Mouse (Mus musculus): ENCODE results near the gene Ogn. TPM values are rescaled to one million over a fixed set of nuclear protein-coding genes. Genes with fewer than 3 reads are reported as not detected.

The Ogn gene
- total RNA-seq, 2 experiments from 2014 or later = 2.0 TPM; not detected in 1

- ATAC-seq (replicated peaks; ENCODE audit: low FRiP score, poor library complexity, severe bottlenecking) = no peak
These were observed 36.0 kb downstream of the Ogn start for GRCm38 (mm10) chr13:49643669-49644362.

GRCm38 (mm10) chr13:49644731-49645529 is 37.1 kb downstream of the Ogn start:
- ATAC-seq (replicated peaks; ENCODE audit: low FRiP score, poor library complexity, severe bottlenecking) = no peak

- ATAC-seq (replicated peaks; ENCODE audit: low FRiP score, poor library complexity, severe bottlenecking) = no peak
These were observed 38.2 kb downstream of the Ogn start for GRCm38 (mm10) chr13:49646019-49646418.

- no peak for ATAC-seq (replicated peaks; ENCODE audit: low FRiP score, poor library complexity, severe bottlenecking)
These were observed 43.3 kb downstream of the Ogn start for GRCm38 (mm10) chr13:49651136-49651535.

GRCm38 (mm10) chr13:49651781-49652351 is 44.0 kb downstream of the Ogn start:
- ATAC-seq (replicated peaks; ENCODE audit: low FRiP score, poor library complexity, severe bottlenecking) = no peak

GRCm38 (mm10) chr13:49652481-49653179 is 44.8 kb downstream of the Ogn start, which contains the start of the genes Cenpp and Nol8:
Gene Cenpp, minus strand, starts transcription at chr13:49652785.
Gene Nol8, plus strand, starts transcription at chr13:49653078.
- peak; percentile 93 for ATAC-seq (replicated peaks; ENCODE audit: low FRiP score, poor library complexity, severe bottlenecking)

GRCm38 (mm10) chr13:49653180-49653541 is 45.3 kb downstream of the Ogn start:
- ATAC-seq (replicated peaks; ENCODE audit: low FRiP score, poor library complexity, severe bottlenecking) = peak; percentile 66

Other genes starting within 250 kb of the Ogn start
- gene Ippk, start 186.8 kb upstream of the Ogn start, total RNA-seq (2015; ENCODE audit: low replicate concordance) = 1.4 and 1.7 TPM in 2 replicates
- 3.7 TPM in 2 replicates for gene Ippk, start 186.8 kb upstream of the Ogn start, total RNA-seq (2017; ENCODE audit: low replicate concordance)
- 1.8 and 2.1 TPM in 2 replicates for gene Tes3-ps, start 114.7 kb upstream of the Ogn start, total RNA-seq (2015; ENCODE audit: low replicate concordance)
- gene Tes3-ps, start 114.7 kb upstream of the Ogn start, total RNA-seq (2017; ENCODE audit: low replicate concordance) = 4.9 and 7.4 TPM in 2 replicates
- 0.42 TPM in 1 of 2 replicates, not detected in the other for gene Ecm2, start 103.2 kb upstream of the Ogn start, total RNA-seq (2015; ENCODE audit: low replicate concordance)
- 0.83 and 3.9 TPM in 2 replicates for gene Ecm2, start 103.2 kb upstream of the Ogn start, total RNA-seq (2017; ENCODE audit: low replicate concordance)
- gene Aspn, start 63.6 kb upstream of the Ogn start, total RNA-seq (2015; ENCODE audit: low replicate concordance) = not detected in 2 replicates
- gene Aspn, start 63.6 kb upstream of the Ogn start, total RNA-seq (2017; ENCODE audit: low replicate concordance) = 3.2 TPM in 1 of 2 replicates, not detected in the other
- not detected in 2 replicates for gene Omd, start 25.6 kb upstream of the Ogn start, total RNA-seq (2015; ENCODE audit: low replicate concordance)
- gene Omd, start 25.6 kb upstream of the Ogn start, total RNA-seq (2017; ENCODE audit: low replicate concordance) = 0.51 TPM in 1 of 2 replicates, not detected in the other
- 77.5 and 87.2 TPM in 2 replicates for gene Cenpp, start 44.7 kb downstream of the Ogn start, total RNA-seq (2015; ENCODE audit: low replicate concordance)
- gene Cenpp, start 44.7 kb downstream of the Ogn start, total RNA-seq (2017; ENCODE audit: low replicate concordance) = 75.9 and 127 TPM in 2 replicates
- gene Nol8, start 45.0 kb downstream of the Ogn start, total RNA-seq (2015; ENCODE audit: low replicate concordance) = 7.6 and 26.4 TPM in 2 replicates
- 3.3 and 4.4 TPM in 2 replicates for gene Nol8, start 45.0 kb downstream of the Ogn start, total RNA-seq (2017; ENCODE audit: low replicate concordance)
- 25.2 and 57.3 TPM in 2 replicates for gene Iars, start 74.1 kb downstream of the Ogn start, total RNA-seq (2015; ENCODE audit: low replicate concordance)
- gene Iars, start 74.1 kb downstream of the Ogn start, total RNA-seq (2017; ENCODE audit: low replicate concordance) = 35.6 and 66.1 TPM in 2 replicates
- gene Gm30302, start 191.0 kb downstream of the Ogn start, total RNA-seq (2015; ENCODE audit: low replicate concordance) = not detected in 2 replicates
- gene Gm30302, start 191.0 kb downstream of the Ogn start, total RNA-seq (2017; ENCODE audit: low replicate concordance) = not detected in 2 replicates

Measured in erythroid progenitor cell, adult 5-6 weeks (primary cell).